Mouse (Mus musculus) embryo, embryonic 10.5 days (tissue): Measurements from ENCODE around the gene Ric8b.

Source experiments
- DNase-seq: peaks from one replicate; pipeline ENCODE4 v3.0.0-alpha.2; 2015; ENCODE audit warnings: low spot score

Gene Ric8b

GRCm38 (mm10) chr10:84909021-84909801, 8.2 kb upstream of the Ric8b start:
- DNase-seq: no peak

GRCm38 (mm10) chr10:84910194-84910593, 7.2 kb upstream of the Ric8b start:
- no peak for DNase-seq

GRCm38 (mm10) chr10:84910758-84911384, 6.5 kb upstream of the Ric8b start:
- peak; percentile 77 for DNase-seq

- no peak for DNase-seq
Measured at GRCm38 (mm10) chr10:84913148-84913547, 4.3 kb upstream of the Ric8b start.

GRCm38 (mm10) chr10:84915476-84915875, 1.9 kb upstream of the Ric8b start:
- DNase-seq: no peak

- no peak for DNase-seq
Measured at GRCm38 (mm10) chr10:84917731-84918095, 297 bp downstream of the Ric8b start.

GRCm38 (mm10) chr10:84926336-84926735, 8.9 kb downstream of the Ric8b start:
- no peak for DNase-seq

- DNase-seq: no peak
Measured at GRCm38 (mm10) chr10:84926885-84927284, 9.5 kb downstream of the Ric8b start.

GRCm38 (mm10) chr10:84928465-84928864, 11.0 kb downstream of the Ric8b start:
- DNase-seq: no peak

- DNase-seq: no peak
Measured at GRCm38 (mm10) chr10:84935553-84936209, 18.3 kb downstream of the Ric8b start.

GRCm38 (mm10) chr10:84936832-84937515, 19.6 kb downstream of the Ric8b start:
- DNase-seq: no peak

GRCm38 (mm10) chr10:84938094-84938820, 20.8 kb downstream of the Ric8b start:
- no peak for DNase-seq

GRCm38 (mm10) chr10:84938886-84939285, 21.5 kb downstream of the Ric8b start:
- DNase-seq: no peak

GRCm38 (mm10) chr10:84940356-84940755, 22.9 kb downstream of the Ric8b start:
- DNase-seq: no peak

- no peak for DNase-seq
Measured at GRCm38 (mm10) chr10:84945692-84946091, 28.3 kb downstream of the Ric8b start.

- DNase-seq: no peak
Measured at GRCm38 (mm10) chr10:84948970-84949683, 31.7 kb downstream of the Ric8b start.

GRCm38 (mm10) chr10:84949684-84950010, 32.2 kb downstream of the Ric8b start:
- DNase-seq: no peak

GRCm38 (mm10) chr10:84950384-84950783, 33.0 kb downstream of the Ric8b start:
- no peak for DNase-seq

GRCm38 (mm10) chr10:84954236-84954635, 36.8 kb downstream of the Ric8b start:
- DNase-seq: no peak

- DNase-seq: no peak
Measured at GRCm38 (mm10) chr10:84956173-84956572, 38.8 kb downstream of the Ric8b start.

- DNase-seq: no peak
Measured at GRCm38 (mm10) chr10:84958597-84958996, 41.2 kb downstream of the Ric8b start.
